Mouse (Mus musculus): ENCODE data around the gene Plekha8.

The Plekha8 gene

GRCm38 (mm10) chr6:54643181-54643580 lies 48.3 kb downstream of the Plekha8 start:
- no peak for DNase-seq (ENCODE audit: low spot score in 2 of 2)

DNA sequence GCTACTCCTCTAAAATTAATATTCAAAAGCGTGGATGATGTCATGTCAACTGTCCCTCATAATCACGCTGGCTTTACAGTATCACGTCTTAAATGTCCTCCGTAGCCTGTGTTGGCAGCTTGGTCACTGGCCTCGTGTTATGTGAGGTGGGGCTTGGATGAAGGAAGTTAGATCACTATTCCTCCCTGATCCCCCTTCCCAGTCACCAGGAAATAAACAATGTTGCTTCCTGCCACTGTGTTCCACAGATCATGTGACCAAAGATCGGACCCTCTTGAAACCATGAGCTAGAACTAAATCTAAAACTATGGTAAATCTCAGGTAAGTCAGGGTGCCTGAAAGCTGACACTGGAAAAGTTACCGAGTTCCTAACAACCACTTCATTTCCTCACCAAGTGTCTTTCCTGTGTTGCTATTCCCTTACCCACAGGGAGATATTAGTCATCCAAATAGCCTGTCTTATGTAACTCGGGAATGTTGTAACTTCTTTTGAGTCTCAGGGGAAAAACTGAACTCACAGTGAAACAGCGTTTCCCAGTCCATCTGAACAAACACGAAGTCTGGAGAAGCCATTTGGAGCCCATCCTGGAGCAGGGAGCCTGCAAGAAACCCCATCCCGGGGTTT lies 60.7 kb downstream of the Plekha8 start:
- DNase-seq (ENCODE audit: low spot score in 2 of 2), result no peak

GRCm38 (mm10) chr6:54657861-54658260 lies 63.0 kb downstream of the Plekha8 start:
- no peak for DNase-seq (ENCODE audit: low spot score in 2 of 2)

- DNase-seq (ENCODE audit: low spot score in 2 of 2), result no peak
These were observed 75.0 kb downstream of the Plekha8 start for GRCm38 (mm10) chr6:54669868-54670267.

DNA sequence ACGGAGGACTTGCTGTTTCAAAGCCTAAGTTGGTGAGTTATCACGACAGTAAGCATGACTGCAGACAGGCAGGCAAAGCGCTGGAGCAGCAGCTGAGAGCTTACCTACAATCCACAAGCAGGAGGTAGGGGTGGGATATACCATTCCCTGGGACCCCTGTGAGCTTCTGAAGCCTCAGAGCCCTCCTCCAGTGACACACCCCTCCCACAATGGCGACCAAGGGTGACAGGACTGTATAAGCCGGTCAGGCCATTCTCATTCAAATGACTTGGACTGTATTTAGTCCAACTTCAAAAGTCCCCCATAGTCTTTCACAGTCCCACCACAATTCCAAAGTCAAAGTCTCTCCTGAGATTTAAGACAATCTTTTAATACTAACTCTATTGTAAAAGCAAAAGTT lies 78.0 kb downstream of the Plekha8 start:
- no peak for DNase-seq (ENCODE audit: low spot score in 2 of 2)

DNA sequence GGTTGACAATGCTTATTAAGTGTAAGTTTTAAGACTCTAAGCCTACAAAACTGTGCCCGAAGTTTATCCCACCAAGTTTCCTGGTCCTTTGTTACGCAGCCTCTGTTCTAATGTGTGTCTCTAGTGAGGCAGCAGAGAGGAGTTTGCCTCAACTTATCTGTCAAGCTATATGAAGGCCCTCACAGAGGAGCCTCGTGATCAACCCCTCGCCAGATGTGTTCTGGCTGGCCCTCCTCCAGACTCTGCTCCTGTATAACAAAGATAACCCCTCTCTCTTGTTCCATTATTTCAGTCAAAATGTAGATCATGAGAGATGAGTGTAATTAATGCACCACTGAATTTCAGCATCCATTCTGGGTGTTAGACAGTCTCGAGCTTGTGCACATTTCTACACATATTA lies 84.8 kb downstream of the Plekha8 start:
- no peak for DNase-seq (ENCODE audit: low spot score in 2 of 2)

DNA sequence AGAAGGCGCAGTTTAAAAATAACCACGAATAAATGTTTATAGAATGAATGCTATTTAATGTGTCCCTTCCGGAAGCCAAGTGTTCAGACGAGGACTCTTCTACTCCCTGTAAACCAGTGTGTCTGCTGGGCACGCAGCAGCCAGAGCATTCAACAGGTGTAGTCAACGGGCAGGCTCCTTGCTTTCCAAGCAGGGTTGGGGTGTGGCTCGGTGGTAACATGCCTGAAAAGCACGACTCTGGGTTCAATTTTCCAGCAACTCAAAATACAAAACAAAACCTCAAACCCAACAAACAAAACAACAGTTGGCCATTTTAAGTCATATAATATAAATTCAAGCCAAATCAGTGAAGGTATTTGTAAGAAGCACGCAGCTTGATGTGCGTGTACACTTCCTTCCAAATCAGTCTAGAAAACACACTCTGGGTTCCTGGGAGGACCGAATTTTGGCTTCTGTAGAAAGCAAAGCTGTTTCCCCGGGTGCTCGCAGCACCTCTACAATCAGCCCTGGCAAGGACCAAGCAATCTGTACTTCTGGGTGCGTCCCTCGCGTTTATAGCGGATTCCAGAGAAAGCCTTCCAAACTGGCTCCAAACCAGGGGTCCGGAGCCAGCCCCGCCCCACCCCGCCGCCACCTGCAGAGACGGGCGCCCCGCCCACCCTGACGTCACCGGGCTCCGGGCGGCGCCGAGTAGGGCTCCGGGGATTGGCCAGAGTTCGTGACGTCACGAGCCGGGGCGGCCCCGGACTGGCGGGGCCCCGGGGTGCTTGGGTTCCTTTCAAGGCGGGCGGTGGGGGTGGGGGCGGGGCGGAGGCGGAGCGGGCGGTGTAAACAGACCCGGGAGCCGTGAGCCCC lies 86.2 kb downstream of the Plekha8 start, which contains the start of gene Mturn:
Gene Mturn, plus strand, starts transcription at position 734 of the 855 bp plus-strand sequence.
- peak; percentile 99 to 100 for DNase-seq (ENCODE audit: low spot score in 2 of 2)

- DNase-seq (ENCODE audit: low spot score in 2 of 2), result no peak
These were observed 87.0 kb downstream of the Plekha8 start for GRCm38 (mm10) chr6:54681746-54682428.

GRCm38 (mm10) chr6:54684085-54684484 lies 89.2 kb downstream of the Plekha8 start:
- no peak for DNase-seq (ENCODE audit: low spot score in 2 of 2)

- no peak for DNase-seq (ENCODE audit: low spot score in 2 of 2)
These were observed 90.2 kb downstream of the Plekha8 start for GRCm38 (mm10) chr6:54685103-54685502.

- no peak for DNase-seq (ENCODE audit: low spot score in 2 of 2)
These were observed 90.9 kb downstream of the Plekha8 start for GRCm38 (mm10) chr6:54685716-54686395.

DNA sequence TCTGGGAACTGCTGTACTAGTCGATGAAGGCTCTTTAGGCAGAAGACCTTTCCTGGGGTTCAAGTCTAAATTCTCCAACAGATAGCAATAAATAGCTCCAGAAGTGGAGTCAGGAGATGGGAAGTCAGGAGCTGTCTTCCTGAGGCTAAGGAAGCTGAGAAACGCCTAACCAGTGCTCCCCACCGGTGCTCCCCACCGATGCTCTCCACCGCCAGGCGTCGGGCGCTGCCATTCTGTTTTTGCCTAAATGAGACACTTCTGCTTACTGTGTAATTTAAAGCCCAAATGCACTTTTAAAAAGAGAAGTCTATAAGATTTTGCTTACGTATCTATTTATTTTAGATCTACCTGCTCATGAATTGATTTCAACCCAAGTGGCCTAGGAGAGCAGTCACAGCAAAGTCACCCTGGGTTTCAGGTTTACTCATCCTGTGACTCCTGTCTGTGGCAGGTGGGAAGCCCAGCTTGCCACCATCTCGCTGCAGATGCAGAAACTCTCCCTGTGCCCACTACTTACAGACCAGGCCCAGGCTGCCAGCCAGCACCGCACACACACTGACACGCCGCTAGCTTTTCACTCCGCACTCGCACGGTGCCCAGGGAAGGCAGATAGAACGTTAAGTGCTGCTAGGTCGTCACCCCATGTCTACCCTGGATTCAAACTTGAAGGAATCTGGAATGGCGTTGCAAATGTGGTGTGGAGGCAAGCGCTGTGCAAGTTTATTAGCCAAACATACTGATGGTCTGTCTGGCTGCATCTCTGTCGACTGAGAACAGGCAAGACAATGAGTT lies 92.2 kb downstream of the Plekha8 start:
- DNase-seq (ENCODE audit: low spot score in 2 of 2), result no peak

- DNase-seq (ENCODE audit: low spot score in 2 of 2), result no peak
These were observed 93.8 kb downstream of the Plekha8 start for GRCm38 (mm10) chr6:54688467-54689323.

GRCm38 (mm10) chr6:54689686-54690085 lies 94.8 kb downstream of the Plekha8 start:
- DNase-seq (ENCODE audit: low spot score in 2 of 2), result no peak

DNA sequence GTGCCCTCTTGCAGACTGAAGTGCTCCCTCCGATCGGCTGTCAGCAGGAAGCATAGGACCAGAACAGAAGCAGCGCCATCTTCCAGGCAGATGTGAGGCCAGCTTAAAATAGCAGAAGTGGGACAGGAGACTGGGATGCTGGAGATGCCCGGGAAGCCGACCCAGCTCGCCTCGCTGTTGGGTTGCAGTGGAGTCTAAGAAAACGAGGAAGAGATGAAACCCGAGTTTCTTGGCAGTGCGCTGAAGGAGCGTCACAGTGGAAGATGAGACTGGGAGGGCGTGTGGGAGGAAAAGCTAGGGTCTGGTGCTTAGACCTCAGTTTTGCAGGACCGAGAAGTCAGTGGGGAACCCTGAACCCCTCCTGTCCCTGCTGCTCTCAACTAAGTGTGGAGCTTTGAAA lies 95.9 kb downstream of the Plekha8 start:
- no peak for DNase-seq (ENCODE audit: low spot score in 2 of 2)

GRCm38 (mm10) chr6:54691368-54692116 lies 96.6 kb downstream of the Plekha8 start:
- no peak for DNase-seq (ENCODE audit: low spot score in 2 of 2)

GRCm38 (mm10) chr6:54692201-54692600 lies 97.3 kb downstream of the Plekha8 start:
- no peak for DNase-seq (ENCODE audit: low spot score in 2 of 2)

DNA sequence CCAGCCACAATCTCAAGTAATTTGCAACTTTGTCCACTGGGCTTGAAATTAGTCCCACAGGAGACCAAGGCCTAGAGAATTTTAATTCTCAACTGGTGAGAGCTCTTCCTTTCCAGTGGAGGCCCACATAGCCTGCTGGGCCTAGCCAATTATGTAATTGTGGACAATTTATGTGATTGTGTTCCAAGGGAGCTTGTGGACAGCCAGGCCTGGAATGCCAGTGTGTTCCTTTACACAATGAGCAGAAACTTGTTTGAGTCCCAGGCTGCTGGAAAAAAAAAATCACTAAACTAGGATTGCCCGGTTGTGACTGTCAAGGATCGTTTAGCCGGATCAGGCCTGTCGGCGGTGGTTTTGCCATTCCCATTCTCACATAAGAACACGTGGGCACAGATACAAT lies 98.4 kb downstream of the Plekha8 start:
- no peak for DNase-seq (ENCODE audit: low spot score in 2 of 2)

Measured in thymus, postnatal 10 days (tissue).